7 mouse cellular contexts compared by ENCODE assay signal in genomic region chr2:3512076-3512475, GRCm38 (mm10). TPM values are rescaled to one million over a fixed set of nuclear protein-coding genes. Genes with fewer than 3 reads are reported as not detected.
DNase-seq lines count a peak whose midpoint lies in the region; ATAC-seq and TF ChIP-seq lines count a peak whose summit lies in the region.

No protein-coding gene starts in this region.

- intact Hi-C loops in left cerebral cortex, postnatal 4 days (cut with DNase I) = no loop called here

- WGBS in heart, embryonic 15.5 days = under 1% methylated on average over 15 of the region's 15 CpGs

- no peaks in the 10 kb centered on the region for H3K9me3 ChIP-seq in CH12.LX (replicated peaks; ENCODE audit: low read length)
- no peaks in the 10 kb centered on the region for H3K9me3 ChIP-seq in heart, embryonic 15.5 days (replicated peaks)

- H3K4me2 ChIP-seq in CH12.LX (ENCODE audit: insufficient read depth, low read depth, poor library complexity, severe bottlenecking) = peak overlapping the region; percentile 83
- H3K4me2 ChIP-seq in heart, embryonic 15.5 days = peak overlapping the region; percentile 86

- TF ChIP-seq EP300 in CH12.LX (IDR thresholded peaks at IDR 0.05; ENCODE audit: low read length) = no peak

- H3K36me3 ChIP-seq in CH12.LX (replicated peaks in 1 of 2; ENCODE audit: control insufficient read depth in 1 of 2, insufficient read depth in 1 of 2, low read length in 1 of 2) = peaks cover 29 to 33% of the 10 kb centered on the region in 2 experiments
- peaks cover 27% of the 10 kb centered on the region for H3K36me3 ChIP-seq in heart, embryonic 15.5 days

- peak overlapping the region; percentile 79 to 98 (median 87) for H3K4me3 ChIP-seq in CH12.LX (replicated peaks in 1 of 3; ENCODE audit: low read depth in 2 of 3, low read length in 2 of 3, poor library complexity in 1 of 3)
- peak overlapping the region; percentile 77 for H3K4me3 ChIP-seq in heart, embryonic 15.5 days

- no peaks in the 10 kb centered on the region for H3K27me3 ChIP-seq in CH12.LX (replicated peaks)
- no peaks in the 10 kb centered on the region for H3K27me3 ChIP-seq in heart, embryonic 15.5 days

- TF ChIP-seq RAD21 in CH12.LX (IDR thresholded peaks at IDR 0.05; ENCODE audit: low read depth, low read length) = no peak

- no peak for ATAC-seq in heart, embryonic 15.5 days (replicated peaks; ENCODE audit: insufficient number of reproducible peaks, insufficient read depth, low FRiP score, low read depth)
- ATAC-seq in megakaryocyte-erythroid progenitor cell, adult 5-6 weeks (replicated peaks; ENCODE audit: low FRiP score, low TSS enrichment, poor library complexity, severe bottlenecking) = peak; percentile 28

- H3K4me1 ChIP-seq in CH12.LX (ENCODE audit: control insufficient read depth in 1 of 2, insufficient read depth in 2 of 2) = peaks cover 4 to 15% of the 10 kb centered on the region in 2 experiments; a peak in 2 of 4 replicates
- peaks cover 15% of the 10 kb centered on the region for H3K4me1 ChIP-seq in heart, embryonic 15.5 days (replicated peaks)

- peak; percentile 61 to 66 for DNase-seq in B cell, adult 2 months
- peak; percentile 71 for DNase-seq in CH12.LX (ENCODE audit: extremely low read depth)
- DNase-seq in cerebellum, adult 9-10 months = peak; percentile 72
- DNase-seq in left cerebral cortex, postnatal 4 days = peak; percentile 11
- peak; percentile 31 to 39 for DNase-seq in thymus, adult 18-20 months

- dilution Hi-C loops in CH12.LX (cut with MboI; ENCODE audit: extremely low pct_ligation_motif_present, extremely low pct_unique_long_range_greater_than_20kb, low sequenced_read_pairs) = no loop called here

- no peak for TF ChIP-seq CTCF in CH12.LX (conservative IDR thresholded peaks at IDR 0.05 in 1 of 2, IDR thresholded peaks at IDR 0.05 in 1 of 2; ENCODE audit: low read depth in 2 of 2, low read length in 2 of 2)

- peak overlapping the region; percentile 87 for H3K9ac ChIP-seq in CH12.LX (ENCODE audit: insufficient read depth, low read depth)
- peak overlapping the region; percentile 73 for H3K9ac ChIP-seq in heart, embryonic 15.5 days

- no peak for TF ChIP-seq POLR2A in CH12.LX (IDR thresholded peaks at IDR 0.05; ENCODE audit: low read depth, low read length)

- H3K27ac ChIP-seq in CH12.LX (ENCODE audit: insufficient read depth, low read depth) = peak overlapping the region; percentile 26
- H3K27ac ChIP-seq in heart, embryonic 15.5 days = peak overlapping the region; percentile 83

- in situ Hi-C loops in CH12.LX (cut with MboI; ENCODE audit: low pct_ligation_motif_present, low pct_unique_long_range_greater_than_20kb, low sequenced_read_pairs) = no loop called here

- H3K79me2 ChIP-seq in CH12.LX (replicated peaks; ENCODE audit: control insufficient read depth, extremely low read depth, insufficient read depth, poor library complexity, severe bottlenecking) = peaks cover 28% of the 10 kb centered on the region

TF ChIP-seq in CH12.LX, 34 proteins besides CTCF, POLR2A, EP300 and RAD21:
- peak; percentile 21; the same call in 1 of the 2 replicates for TF ChIP-seq ETS1 (conservative IDR thresholded peaks at IDR 0.05; ENCODE audit: low read depth, low read length)
- TF ChIP-seq NRF1 (IDR thresholded peaks at IDR 0.05; ENCODE audit: low read depth, low read length) = no peak
- TF ChIP-seq SIN3A (IDR thresholded peaks at IDR 0.05; ENCODE audit: low read length) = peak; percentile 75; the same call in 1 of the 2 replicates

RNA-seq across cellular contexts. Expression of gene Gm45902, which starts 0.5 kb away (rescaled TPM):
- total RNA-seq in CH12.LX (2012; rRNA removed) (3.8 and 4.9 TPM in 2 replicates), CH12.LX (2014; rRNA removed) (6.1 and 6.4 TPM in 2 replicates)
- 4.9 TPM in 2 replicates for polyA plus RNA-seq in CH12.LX (2012; ENCODE audit: insufficient read length, low read depth)
- 2.7 and 3.2 TPM in 2 replicates for polyA plus RNA-seq in heart, embryonic 15.5 days (2015; fragmentation: Nextera tagmentation; extraction: Ambion mirVana)
- total RNA-seq in left cerebral cortex, postnatal 4 days (2021) = 1 to 10 TPM; 8.9 to 9.5 TPM
- 7.3 and 8.1 TPM in 2 replicates for total RNA-seq in megakaryocyte-erythroid progenitor cell, adult 5-6 weeks (2014; fragmentation: Nextera tagmentation)
- total RNA-seq in megakaryocyte-erythroid progenitor cell, adult 5-6 weeks (2017) = 11.1 and 13.0 TPM in 2 replicates

RNA-seq across cellular contexts. Expression of gene Hspa14, which starts 0.5 kb away (rescaled TPM):
- total RNA-seq in CH12.LX (2012; rRNA removed) (88.0 and 104 TPM in 2 replicates), CH12.LX (2014; rRNA removed) (131 and 135 TPM in 2 replicates)
- 87.4 and 92.4 TPM in 2 replicates for polyA plus RNA-seq in CH12.LX (2012; ENCODE audit: insufficient read length, low read depth)
- polyA plus RNA-seq in heart, embryonic 15.5 days (2015; fragmentation: Nextera tagmentation; extraction: Ambion mirVana) = 67.9 and 73.6 TPM in 2 replicates
- total RNA-seq in left cerebral cortex, postnatal 4 days (2021) = 10 to 100 TPM; 51.3 to 53.0 TPM
- total RNA-seq in megakaryocyte-erythroid progenitor cell, adult 5-6 weeks (2014; fragmentation: Nextera tagmentation) = 119 and 121 TPM in 2 replicates
- total RNA-seq in megakaryocyte-erythroid progenitor cell, adult 5-6 weeks (2017) = 161 and 179 TPM in 2 replicates

RNA-seq across cellular contexts. Expression of gene Cdnf, which starts 0.8 kb away (rescaled TPM):
- total RNA-seq in CH12.LX (2012; rRNA removed) (0.50 and 1.2 TPM in 2 replicates), CH12.LX (2014; rRNA removed) (0.63 and 0.90 TPM in 2 replicates)
- 0.59 and 0.63 TPM in 2 replicates for polyA plus RNA-seq in CH12.LX (2012; ENCODE audit: insufficient read length, low read depth)
- polyA plus RNA-seq in heart, embryonic 15.5 days (2015; fragmentation: Nextera tagmentation; extraction: Ambion mirVana) = 0.37 and 0.45 TPM in 2 replicates
- total RNA-seq in left cerebral cortex, postnatal 4 days (2021) = under 1 TPM; 0.40 to 0.44 TPM
- total RNA-seq in megakaryocyte-erythroid progenitor cell, adult 5-6 weeks (2014; fragmentation: Nextera tagmentation) = 0.20 TPM in 2 replicates
- total RNA-seq in megakaryocyte-erythroid progenitor cell, adult 5-6 weeks (2017) = 0.75 and 2.6 TPM in 2 replicates

RNA-seq across cellular contexts. Expression of gene Suv39h2, which starts 37.2 kb away (rescaled TPM):
- 9.6 and 10.9 TPM in 2 replicates for total RNA-seq in CH12.LX (2012; rRNA removed)
- 17.3 and 21.0 TPM in 2 replicates for total RNA-seq in CH12.LX (2014; rRNA removed)
- 11.4 and 12.4 TPM in 2 replicates for polyA plus RNA-seq in CH12.LX (2012; ENCODE audit: insufficient read length, low read depth)
- 5.3 and 7.0 TPM in 2 replicates for polyA plus RNA-seq in heart, embryonic 15.5 days (2015; fragmentation: Nextera tagmentation; extraction: Ambion mirVana)
- 1 to 10 TPM; 4.9 to 5.5 TPM for total RNA-seq in left cerebral cortex, postnatal 4 days (2021)
- 17.9 and 19.2 TPM in 2 replicates for total RNA-seq in megakaryocyte-erythroid progenitor cell, adult 5-6 weeks (2014; fragmentation: Nextera tagmentation)
- total RNA-seq in megakaryocyte-erythroid progenitor cell, adult 5-6 weeks (2017) = 15.7 and 18.2 TPM in 2 replicates

RNA-seq across cellular contexts. Expression of gene Fam107b, which starts 58.2 kb away (rescaled TPM):
- total RNA-seq in CH12.LX (2012; rRNA removed) (39.4 and 42.6 TPM in 2 replicates), CH12.LX (2014; rRNA removed) (113 and 115 TPM in 2 replicates)
- 71.7 and 93.4 TPM in 2 replicates for polyA plus RNA-seq in CH12.LX (2012; ENCODE audit: insufficient read length, low read depth)
- 17.8 and 29.4 TPM in 2 replicates for polyA plus RNA-seq in heart, embryonic 15.5 days (2015; fragmentation: Nextera tagmentation; extraction: Ambion mirVana)
- 10 to 100 TPM; 25.0 to 34.8 TPM for total RNA-seq in left cerebral cortex, postnatal 4 days (2021)
- 49.8 and 51.1 TPM in 2 replicates for total RNA-seq in megakaryocyte-erythroid progenitor cell, adult 5-6 weeks (2014; fragmentation: Nextera tagmentation)
- total RNA-seq in megakaryocyte-erythroid progenitor cell, adult 5-6 weeks (2017) = 98.2 and 314 TPM in 2 replicates

Comparison
In these comparisons a context has a peak if more than half of its experiments do, and no peak if none do; other contexts are left out.
1. DNase-seq: peak in every context shown above with its lines; median percentile 72 in cerebellum, adult 9-10 months; 71 in CH12.LX; 64 in B cell, adult 2 months; 35 in thymus, adult 18-20 months; 11 in left cerebral cortex, postnatal 4 days.